Mouse (Mus musculus): Measurements from ENCODE around the gene Tbk1.

DNA sequence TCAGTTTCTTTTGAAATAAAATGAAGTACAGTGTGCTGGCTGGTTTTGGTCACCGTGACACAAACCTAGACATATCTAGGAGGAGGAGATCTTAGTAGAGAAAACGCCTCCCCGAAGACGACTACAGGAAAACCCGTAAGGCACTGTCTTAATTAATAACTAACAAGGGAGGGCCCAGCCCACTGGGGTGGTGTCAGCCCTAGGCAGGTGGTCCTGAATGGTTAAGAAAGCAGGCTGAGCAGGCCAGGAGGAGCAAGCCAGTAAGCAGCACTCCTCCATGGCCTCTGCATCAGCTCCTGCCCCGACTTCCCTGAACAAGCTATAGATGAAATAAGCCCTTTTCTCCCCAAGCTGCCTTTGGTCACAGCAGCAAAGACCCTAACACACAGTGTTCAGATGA, 16.8 kb downstream of the Tbk1 start:
- TF ChIP-seq GATA1 (IDR thresholded peaks at IDR 0.05; ENCODE audit: low read length) (no peak), TAL1 (IDR thresholded peaks at IDR 0.05; ENCODE audit: low read length) (no peak)
